8 mouse cellular contexts compared by ENCODE assay signal in genomic region chr9:22098993-22099696, GRCm38 (mm10). TPM values are rescaled to one million over a fixed set of nuclear protein-coding genes. Genes with fewer than 3 reads are reported as not detected.
DNase-seq lines count a peak whose midpoint lies in the region; TF ChIP-seq lines count a peak whose summit lies in the region.

Cnn1 (plus strand) TSS chr9:22099216.

- TF ChIP-seq CTCF in lung, adult 2 months (IDR thresholded peaks at IDR 0.05; ENCODE audit: insufficient read depth, low read length) = no peak

- 5% methylated on average over 14 of the region's 14 CpGs for WGBS in lung, adult 2 months

- no peak for TF ChIP-seq POLR2A in lung, adult 2 months (IDR thresholded peaks at IDR 0.05; ENCODE audit: borderline replicate concordance, extremely low read depth, low read depth, low read length)

- no peak within 1 kb of the TSS for H3K4me3 ChIP-seq in lung, adult 2 months (replicated peaks; ENCODE audit: extremely low read depth, low read depth, low read length)

- no peak for DNase-seq in lung, adult 2 months
- DNase-seq in lung, postnatal 14 days = no peak
- DNase-seq in embryo, embryonic 10.5 days (ENCODE audit: low spot score) = peak; percentile 31
- DNase-seq in heart, postnatal 14 days = peak; percentile 17 to 52
- peak; percentile 30 for DNase-seq in lung, postnatal 36 days
- no peak for DNase-seq in layer of hippocampus, adult 8-10 months (ENCODE audit: low spot score in 2 of 2)
- DNase-seq in left cerebral cortex, postnatal 10 days (ENCODE audit: extremely low spot score in 1 of 2, low spot score in 2 of 2) = no peak
- DNase-seq in layer of hippocampus, adult 18-20 months (ENCODE audit: low spot score in 2 of 2) = no peak

- H3K4me1 ChIP-seq in lung, adult 2 months (ENCODE audit: control insufficient read depth, insufficient read depth, low read length) = peaks cover 2% of the 10 kb centered on the region; the same call in 1 of the 2 replicates

- intact Hi-C loops in heart, postnatal 14 days (cut with DNase I) = no loop called here
- intact Hi-C loops in left cerebral cortex, postnatal 10 days (cut with DNase I) = no loop called here

RNA-seq across cellular contexts. Expression of gene Cnn1, which starts in this region (rescaled TPM):
- 79.3 and 94.3 TPM in 2 replicates for polyA plus RNA-seq in lung, adult 2 months (2012; rRNA removed)
- total RNA-seq in heart, postnatal 14 days (2021) = 1 to 10 TPM; 5.4 to 9.5 TPM
- 1 to 10 TPM in 3 of 4 experiments, under 1 TPM in 1; 0.63 to 3.0 (median 1.0) TPM for total RNA-seq in layer of hippocampus, adult 8-10 months (2022)
- under 1 TPM; 0.20 to 0.39 TPM for total RNA-seq in left cerebral cortex, postnatal 10 days (2021)
- total RNA-seq in layer of hippocampus, adult 18-20 months (2021) = under 1 TPM in 1 of 2 experiments, not detected in 1; 0.53 TPM

Comparison
In these comparisons a context has a peak if more than half of its experiments do, and no peak if none do; other contexts are left out.
1. DNase-seq: peak in embryo, embryonic 10.5 days (single experiment), heart, postnatal 14 days (2 of 2) and lung, postnatal 36 days (single experiment); none in lung, adult 2 months (single experiment), lung, postnatal 14 days (single experiment), layer of hippocampus, adult 8-10 months (0 of 2), left cerebral cortex, postnatal 10 days (0 of 2) and layer of hippocampus, adult 18-20 months (0 of 2).